14 mouse cellular contexts compared by ENCODE assay signal in genomic region chr2:156892240-156892639, GRCm38 (mm10). TPM values are rescaled to one million over a fixed set of nuclear protein-coding genes. Genes with fewer than 3 reads are reported as not detected.
A peak's percentile ranks its signal among the peaks of the same experiment; 100 is the strongest.
DNase-seq lines count a peak whose midpoint lies in the region; ATAC-seq lines count a peak whose summit lies in the region.
"Had no signal": no experiment of that assay in that cellular context is flagged by ENCODE, and none has a peak within 500 bp of the region (broad histone marks: within the 10 kb centered on the region; RNA-seq: fewer than 3 reads in every experiment).

No protein-coding gene starts in this region.

- no peak overlapping the region for H3K9ac ChIP-seq in hindbrain, embryonic 14.5 days
- H3K9ac ChIP-seq in midbrain, embryonic 15.5 days, result no peak overlapping the region
- no peak overlapping the region for H3K9ac ChIP-seq in intestine, embryonic 16.5 days (ENCODE audit: low read depth, low read length)
- H3K9ac ChIP-seq: liver, embryonic 15.5 days; stomach, embryonic 15.5 days had no signal

- H3K36me3 ChIP-seq in hindbrain, embryonic 14.5 days (replicated peaks; ENCODE audit: control insufficient read depth, insufficient read depth), result no peaks in the 10 kb centered on the region
- no peaks in the 10 kb centered on the region for H3K36me3 ChIP-seq in midbrain, embryonic 15.5 days (replicated peaks)
- no peaks in the 10 kb centered on the region for H3K36me3 ChIP-seq in intestine, embryonic 16.5 days (ENCODE audit: control insufficient read depth, insufficient read depth, low read length)
- H3K36me3 ChIP-seq: liver, embryonic 15.5 days; stomach, embryonic 15.5 days had no signal

- 21% methylated on average over 3 of the region's 3 CpGs for WGBS in hindbrain, embryonic 14.5 days
- WGBS in midbrain, embryonic 15.5 days, result 21% methylated on average over 3 of the region's 3 CpGs
- WGBS in intestine, embryonic 16.5 days, result 33% methylated on average over 3 of the region's 3 CpGs

- peak; percentile 47 for DNase-seq in brain, adult 2 months (ENCODE audit: low read depth, low spot score)
- DNase-seq in embryo, embryonic 11 days, result peak; percentile 64
- DNase-seq in hindbrain, embryonic 14.5 days (ENCODE audit: low spot score), result peak; percentile 50
- no peak for DNase-seq in ovary, postnatal 36 days (ENCODE audit: low spot score)
- DNase-seq in adrenal gland, postnatal 36 days, result no peak
- no peak for DNase-seq in urinary bladder, adult 2 months (ENCODE audit: low spot score)
- DNase-seq: heart, adult 18-20 months; kidney, adult 11 months; layer of hippocampus, postnatal 36 days; thymus, postnatal 4 days had no signal

- no peak overlapping the region for H3K4me3 ChIP-seq in hindbrain, embryonic 14.5 days (replicated peaks; ENCODE audit: low read length)
- H3K4me3 ChIP-seq in midbrain, embryonic 15.5 days, result no peak overlapping the region
- no peak overlapping the region for H3K4me3 ChIP-seq in intestine, embryonic 16.5 days (ENCODE audit: low read length)
- H3K4me3 ChIP-seq: liver, embryonic 15.5 days; stomach, embryonic 15.5 days had no signal

- no peak overlapping the region for H3K27ac ChIP-seq in hindbrain, embryonic 14.5 days
- H3K27ac ChIP-seq in midbrain, embryonic 15.5 days, result peak overlapping the region; percentile 2; the same call in 1 of the 2 replicates
- no peak overlapping the region for H3K27ac ChIP-seq in intestine, embryonic 16.5 days (ENCODE audit: low read length)
- H3K27ac ChIP-seq: liver, embryonic 15.5 days; stomach, embryonic 15.5 days had no signal

- ATAC-seq in hindbrain, embryonic 14.5 days (ENCODE audit: low FRiP score), result no peak
- ATAC-seq in midbrain, embryonic 15.5 days (replicated peaks), result peak; percentile 80
- no peak for ATAC-seq in intestine, embryonic 16.5 days

- H3K4me1 ChIP-seq in hindbrain, embryonic 14.5 days (replicated peaks; ENCODE audit: control insufficient read depth, insufficient read depth, low read length), result peaks cover 8% of the 10 kb centered on the region
- peaks cover 15% of the 10 kb centered on the region for H3K4me1 ChIP-seq in midbrain, embryonic 15.5 days
- no peaks in the 10 kb centered on the region; the same call in 1 of the 2 replicates for H3K4me1 ChIP-seq in intestine, embryonic 16.5 days (ENCODE audit: control insufficient read depth, insufficient read depth, low read length)
- H3K4me1 ChIP-seq: stomach, embryonic 15.5 days had no signal

- no peaks in the 10 kb centered on the region for H3K27me3 ChIP-seq in hindbrain, embryonic 14.5 days (ENCODE audit: control insufficient read depth, insufficient read depth, low read length)
- H3K27me3 ChIP-seq in midbrain, embryonic 15.5 days (replicated peaks), result no peaks in the 10 kb centered on the region
- H3K27me3 ChIP-seq in intestine, embryonic 16.5 days (replicated peaks; ENCODE audit: control insufficient read depth, insufficient read depth, low read length), result no peaks in the 10 kb centered on the region
- H3K27me3 ChIP-seq: stomach, embryonic 15.5 days had no signal

- H3K9me3 ChIP-seq in hindbrain, embryonic 14.5 days (ENCODE audit: control insufficient read depth, low read length), result no peaks in the 10 kb centered on the region
- H3K9me3 ChIP-seq in midbrain, embryonic 15.5 days, result no peaks in the 10 kb centered on the region
- no peaks in the 10 kb centered on the region for H3K9me3 ChIP-seq in intestine, embryonic 16.5 days (ENCODE audit: control insufficient read depth, low read length)
- H3K9me3 ChIP-seq: liver, embryonic 15.5 days; stomach, embryonic 15.5 days had no signal

- no peak overlapping the region for H3K4me2 ChIP-seq in hindbrain, embryonic 14.5 days (replicated peaks)
- H3K4me2 ChIP-seq in midbrain, embryonic 15.5 days, result no peak overlapping the region
- no peak overlapping the region for H3K4me2 ChIP-seq in intestine, embryonic 16.5 days (ENCODE audit: low read depth, low read length)
- H3K4me2 ChIP-seq: liver, embryonic 15.5 days; stomach, embryonic 15.5 days had no signal

RNA-seq across cellular contexts. Expression of gene Sla2, which starts 5.2 kb away (rescaled TPM):
- 0.14 and 0.20 TPM in 2 replicates for polyA plus RNA-seq in hindbrain, embryonic 14.5 days (2014; fragmentation: Nextera tagmentation; extraction: Ambion mirVana)
- 0.18 and 0.19 TPM in 2 replicates for polyA plus RNA-seq in midbrain, embryonic 15.5 days (2015; fragmentation: Nextera tagmentation; extraction: Ambion mirVana)
- 0.54 and 0.71 TPM in 2 replicates for polyA plus RNA-seq in intestine, embryonic 16.5 days (2015; fragmentation: Nextera tagmentation; extraction: Ambion mirVana)
- total RNA-seq in adrenal gland, postnatal 36 days (2021), result not detected
- polyA plus RNA-seq in urinary bladder, adult 2 months (2012; rRNA removed), result 0.28 and 0.31 TPM in 2 replicates

RNA-seq across cellular contexts. Expression of gene Rab5if, which starts 29.3 kb away (rescaled TPM):
- polyA plus RNA-seq in hindbrain, embryonic 14.5 days (2014; fragmentation: Nextera tagmentation; extraction: Ambion mirVana), result 174 and 176 TPM in 2 replicates
- 135 and 139 TPM in 2 replicates for polyA plus RNA-seq in midbrain, embryonic 15.5 days (2015; fragmentation: Nextera tagmentation; extraction: Ambion mirVana)
- 295 and 299 TPM in 2 replicates for polyA plus RNA-seq in intestine, embryonic 16.5 days (2015; fragmentation: Nextera tagmentation; extraction: Ambion mirVana)
- total RNA-seq in adrenal gland, postnatal 36 days (2021), result 100 to 1,000 TPM; 244 to 346 TPM
- 110 and 134 TPM in 2 replicates for polyA plus RNA-seq in urinary bladder, adult 2 months (2012; rRNA removed)

RNA-seq across cellular contexts. Expression of gene 4930518I15Rik, which starts 34.5 kb away (rescaled TPM):
- polyA plus RNA-seq in hindbrain, embryonic 14.5 days (2014; fragmentation: Nextera tagmentation; extraction: Ambion mirVana), result 4.0 and 5.4 TPM in 2 replicates
- polyA plus RNA-seq in midbrain, embryonic 15.5 days (2015; fragmentation: Nextera tagmentation; extraction: Ambion mirVana), result 11.3 and 11.6 TPM in 2 replicates
- polyA plus RNA-seq in intestine, embryonic 16.5 days (2015; fragmentation: Nextera tagmentation; extraction: Ambion mirVana), result 5.1 and 5.3 TPM in 2 replicates
- 1 to 10 TPM; 1.4 to 3.2 TPM for total RNA-seq in adrenal gland, postnatal 36 days (2021)
- polyA plus RNA-seq in urinary bladder, adult 2 months (2012; rRNA removed), result 3.7 and 3.9 TPM in 2 replicates

RNA-seq across cellular contexts. Expression of gene Tgif2, which starts 52.4 kb away (rescaled TPM):
- polyA plus RNA-seq in hindbrain, embryonic 14.5 days (2014; fragmentation: Nextera tagmentation; extraction: Ambion mirVana), result 18.9 and 21.5 TPM in 2 replicates
- 19.9 and 21.9 TPM in 2 replicates for polyA plus RNA-seq in midbrain, embryonic 15.5 days (2015; fragmentation: Nextera tagmentation; extraction: Ambion mirVana)
- polyA plus RNA-seq in intestine, embryonic 16.5 days (2015; fragmentation: Nextera tagmentation; extraction: Ambion mirVana), result 28.3 and 28.6 TPM in 2 replicates
- 1 to 10 TPM; 3.9 to 4.4 TPM for total RNA-seq in adrenal gland, postnatal 36 days (2021)
- polyA plus RNA-seq in urinary bladder, adult 2 months (2012; rRNA removed), result 4.6 and 4.8 TPM in 2 replicates

Comparison
In these comparisons a context has a peak if more than half of its experiments do, and no peak if none do; other contexts are left out.
1. DNase-seq: peak in brain, adult 2 months (single experiment), embryo, embryonic 11 days (single experiment) and hindbrain, embryonic 14.5 days (single experiment); none in ovary, postnatal 36 days (single experiment), adrenal gland, postnatal 36 days (0 of 2) and urinary bladder, adult 2 months (single experiment).